Mouse (Mus musculus): ENCODE data around the gene Snrnp40. TPM values are rescaled to one million over a fixed set of nuclear protein-coding genes. Genes with fewer than 3 reads are reported as not detected.

Snrnp40 gene
- 167 and 173 TPM in 2 replicates for polyA plus RNA-seq (2015; fragmentation: Nextera tagmentation; extraction: Ambion mirVana)

- peak; percentile 99 for ATAC-seq (ENCODE audit: low FRiP score, low read depth)
These were observed at the start of gene Snrnp40, which contains the start of gene Zcchc17 for GRCm38 (mm10) chr4:130359486-130360237. Gene Snrnp40, plus strand, starts transcription at chr4:130360132. Gene Zcchc17, minus strand, starts transcription at chr4:130359943.

GRCm38 (mm10) chr4:130312526-130312925, 47.4 kb upstream of the Snrnp40 start:
- Histone ChIP-seq H3K4me3 (no peak overlapping the region), H3K9ac (no peak overlapping the region), H3K27ac (no peak overlapping the region), H3K27me3 (peaks cover 45% of the 10 kb centered on the region), H3K4me2 (replicated peaks) (no peak overlapping the region), H3K36me3 (peaks cover 43% of the 10 kb centered on the region), H3K9me3 (no peaks in the 10 kb centered on the region), H3K4me1 (peaks cover 15% of the 10 kb centered on the region)
- ATAC-seq (ENCODE audit: low FRiP score, low read depth), result no peak
- WGBS, result 84% methylated on average over 3 of the region's 3 CpGs

More at GRCm38 (mm10) chr4:130359486-130360237, at the start of gene Snrnp40, which contains the start of gene Zcchc17:
- H3K27me3 ChIP-seq, result no peaks in the 10 kb centered on the region
- peak within 1 kb of the TSS; percentile 69; the same call in 1 of the 2 replicates for H3K27ac ChIP-seq
- WGBS, result under 1% methylated on average over 49 of the region's 49 CpGs
- peak within 1 kb of the TSS; percentile 95 for H3K4me3 ChIP-seq
- H3K36me3 ChIP-seq, result peaks cover 41% of the 10 kb centered on the region
- peak within 1 kb of the TSS; percentile 85 for H3K4me2 ChIP-seq (replicated peaks)
- H3K9ac ChIP-seq, result peak within 1 kb of the TSS; percentile 96
- H3K4me1 ChIP-seq, result peaks cover 19% of the 10 kb centered on the region
- no peaks in the 10 kb centered on the region for H3K9me3 ChIP-seq

GRCm38 (mm10) chr4:130313552-130313951, 46.4 kb upstream of the Snrnp40 start:
- Histone ChIP-seq H3K27me3 (peaks cover 35% of the 10 kb centered on the region), H3K9me3 (no peaks in the 10 kb centered on the region), H3K9ac (no peak overlapping the region), H3K4me1 (peaks cover 6% of the 10 kb centered on the region), H3K27ac (no peak overlapping the region), H3K36me3 (peaks cover 52% of the 10 kb centered on the region), H3K4me3 (no peak overlapping the region), H3K4me2 (replicated peaks) (no peak overlapping the region)
- ATAC-seq (ENCODE audit: low FRiP score, low read depth), result no peak
- 80% methylated on average over 4 of the region's 4 CpGs for WGBS

- peaks cover 76% of the 10 kb centered on the region for H3K36me3 ChIP-seq
- ATAC-seq (ENCODE audit: low FRiP score, low read depth), result no peak
- 80% methylated on average over 13 of the region's 13 CpGs for WGBS
These were observed 44.0 kb upstream of the Snrnp40 start for GRCm38 (mm10) chr4:130315771-130316527.

GRCm38 (mm10) chr4:130316691-130317090, 43.2 kb upstream of the Snrnp40 start:
- WGBS, result 87% methylated on average over 10 of the region's 10 CpGs
- peaks cover 81% of the 10 kb centered on the region for H3K36me3 ChIP-seq
- H3K27ac ChIP-seq, result no peak overlapping the region
- H3K4me1 ChIP-seq, result no peaks in the 10 kb centered on the region
- H3K9me3 ChIP-seq, result no peaks in the 10 kb centered on the region
- H3K9ac ChIP-seq, result no peak overlapping the region
- H3K4me3 ChIP-seq, result no peak overlapping the region
- H3K4me2 ChIP-seq (replicated peaks), result no peak overlapping the region
- peaks cover 3% of the 10 kb centered on the region for H3K27me3 ChIP-seq
- ATAC-seq (ENCODE audit: low FRiP score, low read depth), result no peak

More at GRCm38 (mm10) chr4:130315771-130316527, 44.0 kb upstream of the Snrnp40 start:
- H3K4me3 ChIP-seq, result no peak overlapping the region
- H3K4me2 ChIP-seq (replicated peaks), result no peak overlapping the region
- H3K4me1 ChIP-seq, result no peaks in the 10 kb centered on the region
- H3K9me3 ChIP-seq, result no peaks in the 10 kb centered on the region
- H3K27me3 ChIP-seq, result peaks cover 11% of the 10 kb centered on the region
- 0 out of 2 replicates have a peak overlapping the region, but pooled peaks have one; percentile 17 for H3K27ac ChIP-seq
- H3K9ac ChIP-seq, result 0 out of 2 replicates have a peak overlapping the region, but pooled peaks have one; percentile 13

- no peak overlapping the region for H3K4me3 ChIP-seq
- H3K4me1 ChIP-seq, result no peaks in the 10 kb centered on the region
- peaks cover 88% of the 10 kb centered on the region for H3K36me3 ChIP-seq
- no peak overlapping the region for H3K4me2 ChIP-seq (replicated peaks)
- no peak for ATAC-seq (ENCODE audit: low FRiP score, low read depth)
- H3K9me3 ChIP-seq, result no peaks in the 10 kb centered on the region
- 84% methylated on average over 3 of the region's 3 CpGs for whole genome bisulfite sequencing
- H3K27ac ChIP-seq, result no peak overlapping the region
- H3K9ac ChIP-seq, result no peak overlapping the region
- no peaks in the 10 kb centered on the region for H3K27me3 ChIP-seq
These were observed 41.8 kb upstream of the Snrnp40 start for GRCm38 (mm10) chr4:130318122-130318521.

- Histone ChIP-seq H3K4me2 (replicated peaks) (no peak overlapping the region), H3K9ac (no peak overlapping the region), H3K27ac (no peak overlapping the region), H3K36me3 (peaks cover 88% of the 10 kb centered on the region), H3K27me3 (no peaks in the 10 kb centered on the region), H3K4me1 (no peaks in the 10 kb centered on the region), H3K9me3 (no peaks in the 10 kb centered on the region), H3K4me3 (no peak overlapping the region)
- WGBS, result 84% methylated on average over 7 of the region's 7 CpGs
- ATAC-seq (ENCODE audit: low FRiP score, low read depth), result no peak
These were observed 40.4 kb upstream of the Snrnp40 start for GRCm38 (mm10) chr4:130319564-130319963.

GRCm38 (mm10) chr4:130321640-130322039, 38.3 kb upstream of the Snrnp40 start:
- Histone ChIP-seq H3K4me1 (no peaks in the 10 kb centered on the region), H3K4me2 (replicated peaks) (no peak overlapping the region), H3K9me3 (no peaks in the 10 kb centered on the region), H3K36me3 (peaks cover 91% of the 10 kb centered on the region), H3K4me3 (no peak overlapping the region), H3K27ac (no peak overlapping the region), H3K27me3 (no peaks in the 10 kb centered on the region), H3K9ac (no peak overlapping the region)
- WGBS, result 96% methylated on average over 7 of the region's 7 CpGs
- no peak for ATAC-seq (ENCODE audit: low FRiP score, low read depth)

- no peaks in the 10 kb centered on the region for H3K4me1 ChIP-seq
- no peak overlapping the region for H3K4me3 ChIP-seq
- no peaks in the 10 kb centered on the region for H3K27me3 ChIP-seq
- WGBS, result 89% methylated on average over 7 of the region's 7 CpGs
- no peak for ATAC-seq (ENCODE audit: low FRiP score, low read depth)
- no peaks in the 10 kb centered on the region for H3K9me3 ChIP-seq
- peaks cover 96% of the 10 kb centered on the region for H3K36me3 ChIP-seq
- H3K9ac ChIP-seq, result no peak overlapping the region
- H3K4me2 ChIP-seq (replicated peaks), result no peak overlapping the region
- H3K27ac ChIP-seq, result no peak overlapping the region
These were observed 37.4 kb upstream of the Snrnp40 start for GRCm38 (mm10) chr4:130322567-130322966.

- Histone ChIP-seq H3K4me2 (replicated peaks) (no peak overlapping the region), H3K27ac (no peak overlapping the region), H3K27me3 (no peaks in the 10 kb centered on the region), H3K4me1 (no peaks in the 10 kb centered on the region), H3K9me3 (no peaks in the 10 kb centered on the region), H3K36me3 (peaks cover 97% of the 10 kb centered on the region), H3K9ac (no peak overlapping the region), H3K4me3 (no peak overlapping the region)
- ATAC-seq (ENCODE audit: low FRiP score, low read depth), result no peak
- 79% methylated on average over 1 of the region's 1 CpGs for WGBS
These were observed 36.8 kb upstream of the Snrnp40 start for GRCm38 (mm10) chr4:130323165-130323564.

- ATAC-seq (ENCODE audit: low FRiP score, low read depth), result no peak
- Histone ChIP-seq H3K27ac (no peak overlapping the region), H3K36me3 (peaks cover 97% of the 10 kb centered on the region), H3K9ac (no peak overlapping the region), H3K4me3 (no peak overlapping the region), H3K4me1 (no peaks in the 10 kb centered on the region), H3K27me3 (no peaks in the 10 kb centered on the region), H3K4me2 (replicated peaks) (no peak overlapping the region), H3K9me3 (no peaks in the 10 kb centered on the region)
- 79% methylated on average over 5 of the region's 5 CpGs for WGBS
These were observed 36.3 kb upstream of the Snrnp40 start for GRCm38 (mm10) chr4:130323607-130324006.

GRCm38 (mm10) chr4:130325446-130325845, 34.5 kb upstream of the Snrnp40 start:
- Histone ChIP-seq H3K9me3 (no peaks in the 10 kb centered on the region), H3K27ac (no peak overlapping the region), H3K27me3 (no peaks in the 10 kb centered on the region), H3K4me1 (no peaks in the 10 kb centered on the region), H3K9ac (no peak overlapping the region), H3K4me3 (no peak overlapping the region), H3K4me2 (replicated peaks) (no peak overlapping the region), H3K36me3 (peaks cover 89% of the 10 kb centered on the region)
- 91% methylated on average over 2 of the region's 2 CpGs for WGBS
- ATAC-seq (ENCODE audit: low FRiP score, low read depth), result no peak

All from limb, embryonic 13.5 days (tissue).